ENCODE assay signal across 8 mouse cellular contexts in genomic region chr3:41599806-41600589, GRCm38 (mm10). TPM values are rescaled to one million over a fixed set of nuclear protein-coding genes. Genes with fewer than 3 reads are reported as not detected.
A peak's percentile ranks its signal among the peaks of the same experiment; 100 is the strongest.
DNase-seq lines count a peak whose midpoint lies in the region; ATAC-seq and TF ChIP-seq lines count a peak whose summit lies in the region.

No protein-coding gene starts in this region.

- H3K36me3 ChIP-seq in hindbrain, embryonic 13.5 days = peaks cover 47% of the 10 kb centered on the region
- peaks cover 31% of the 10 kb centered on the region for H3K36me3 ChIP-seq in liver, adult 2 months (ENCODE audit: control insufficient read depth, insufficient read depth, low read length)
- peaks cover 40% of the 10 kb centered on the region for H3K36me3 ChIP-seq in neural tube, embryonic 13.5 days

- no peak overlapping the region for H3K27ac ChIP-seq in hindbrain, embryonic 13.5 days
- H3K27ac ChIP-seq in liver, adult 2 months (replicated peaks; ENCODE audit: insufficient read depth, low read depth, low read length) = peak overlapping the region; percentile 82
- no peak overlapping the region for H3K27ac ChIP-seq in neural tube, embryonic 13.5 days (replicated peaks)

- TF ChIP-seq CTCF in liver, adult 2 months (IDR thresholded peaks at IDR 0.05; ENCODE audit: low read depth, low read length) = peak; percentile 46

- no peak overlapping the region for H3K4me2 ChIP-seq in hindbrain, embryonic 13.5 days
- H3K4me2 ChIP-seq in neural tube, embryonic 13.5 days = no peak overlapping the region

- peak; percentile 61 for DNase-seq in CD4-positive, CD25-positive, alpha-beta regulatory T cell, adult 2 months (ENCODE audit: low read depth, low spot score)
- peak; percentile 93 for DNase-seq in MN1 (ENCODE audit: low spot score)
- peak; percentile 71 for DNase-seq in cerebellum, adult 8-10 months
- DNase-seq in forelimb bud, embryonic 11.5 days (ENCODE audit: low read depth, low spot score) = peak; percentile 53
- DNase-seq in liver, adult 2 months (ENCODE audit: extremely low read depth, low read depth, low spot score) = peak; percentile 86
- DNase-seq in urinary bladder, postnatal 4 days (ENCODE audit: low spot score in 2 of 2) = no peak

- no peaks in the 10 kb centered on the region for H3K27me3 ChIP-seq in hindbrain, embryonic 13.5 days
- no peaks in the 10 kb centered on the region for H3K27me3 ChIP-seq in liver, adult 2 months (ENCODE audit: control insufficient read depth, insufficient read depth, low read length)
- no peaks in the 10 kb centered on the region for H3K27me3 ChIP-seq in neural tube, embryonic 13.5 days

- no peak overlapping the region for H3K4me3 ChIP-seq in hindbrain, embryonic 13.5 days
- no peak overlapping the region for H3K4me3 ChIP-seq in liver, adult 2 months (ENCODE audit: insufficient read depth, low read depth, low read length)
- no peak overlapping the region for H3K4me3 ChIP-seq in neural tube, embryonic 13.5 days

- H3K79me2 ChIP-seq in liver, adult 2 months (ENCODE audit: control insufficient read depth, insufficient read depth, low read length) = peaks cover 22% of the 10 kb centered on the region; the same call in 1 of the 2 replicates

- H3K9ac ChIP-seq in hindbrain, embryonic 13.5 days = no peak overlapping the region; the same call in 1 of the 2 replicates
- H3K9ac ChIP-seq in liver, adult 2 months (ENCODE audit: low read depth, low read length) = peak overlapping the region; percentile 33
- no peak overlapping the region for H3K9ac ChIP-seq in neural tube, embryonic 13.5 days

- no peak for TF ChIP-seq POLR2A in liver, adult 2 months (IDR thresholded peaks at IDR 0.05; ENCODE audit: extremely low read depth, insufficient read depth, low read length)

- peak; percentile 50; the same call in 1 of the 2 replicates for ATAC-seq in hindbrain, embryonic 13.5 days (ENCODE audit: low FRiP score)
- ATAC-seq in neural tube, embryonic 13.5 days (ENCODE audit: low read depth) = peak; percentile 52; the same call in 1 of the 2 replicates

- H3K9me3 ChIP-seq in hindbrain, embryonic 13.5 days = no peaks in the 10 kb centered on the region
- H3K9me3 ChIP-seq in neural tube, embryonic 13.5 days = no peaks in the 10 kb centered on the region

- peaks cover 33% of the 10 kb centered on the region for H3K4me1 ChIP-seq in hindbrain, embryonic 13.5 days (replicated peaks)
- H3K4me1 ChIP-seq in liver, adult 2 months (ENCODE audit: control insufficient read depth, insufficient read depth, low read length) = peaks cover 16% of the 10 kb centered on the region
- H3K4me1 ChIP-seq in neural tube, embryonic 13.5 days (replicated peaks) = peaks cover 27% of the 10 kb centered on the region

- WGBS in hindbrain, embryonic 13.5 days = 79% methylated on average over 14 of the region's 14 CpGs
- whole genome bisulfite sequencing in liver, adult 2 months = 41% methylated on average over 14 of the region's 14 CpGs
- WGBS in neural tube, embryonic 13.5 days = 80% methylated on average over 14 of the region's 14 CpGs

RNA-seq across cellular contexts. Expression of gene Jade1, which starts 44.5 kb away (rescaled TPM):
- polyA plus RNA-seq in hindbrain, embryonic 13.5 days (2015; fragmentation: Nextera tagmentation; extraction: Ambion mirVana) = 11.2 and 12.4 TPM in 2 replicates
- total RNA-seq in liver, adult 2 months (2014; rRNA removed) = 29.0 and 37.4 TPM in 2 replicates
- 15.0 and 20.3 TPM in 2 replicates for polyA plus RNA-seq in liver, adult 2 months (2012; rRNA removed)
- 10.4 and 13.4 TPM in 2 replicates for polyA plus RNA-seq in neural tube, embryonic 13.5 days (2015; fragmentation: Nextera tagmentation; extraction: Ambion mirVana)

Comparison
In these comparisons a context has a peak if more than half of its experiments do, and no peak if none do; other contexts are left out.
1. DNase-seq: peak in CD4-positive, CD25-positive, alpha-beta regulatory T cell, adult 2 months (single experiment), MN1 (single experiment), cerebellum, adult 8-10 months (single experiment), forelimb bud, embryonic 11.5 days (single experiment) and liver, adult 2 months (single experiment); none in urinary bladder, postnatal 4 days (0 of 2).